Mouse (Mus musculus) adrenal gland, postnatal 14 days (tissue): ENCODE measurements around the gene Gm45062. TPM values are rescaled to one million over a fixed set of nuclear protein-coding genes. Genes with fewer than 3 reads are reported as not detected.
A peak's percentile ranks its signal among the peaks of the same experiment; 100 is the strongest.

ENCODE experiments used
- DNase-seq: peaks from one replicate; pipeline ENCODE4 v3.0.0; 2021; ENCODE audit warnings: mixed read lengths
- total RNA-seq: library from RNA; stranded (reverse); gene quantifications from 2 replicates; pipeline ENCODE4 v1.2.3, GENCODE M21; 2021

Gene Gm45062
- total RNA-seq, 1 experiment from 2014 or later, result 2.0 TPM

DNA sequence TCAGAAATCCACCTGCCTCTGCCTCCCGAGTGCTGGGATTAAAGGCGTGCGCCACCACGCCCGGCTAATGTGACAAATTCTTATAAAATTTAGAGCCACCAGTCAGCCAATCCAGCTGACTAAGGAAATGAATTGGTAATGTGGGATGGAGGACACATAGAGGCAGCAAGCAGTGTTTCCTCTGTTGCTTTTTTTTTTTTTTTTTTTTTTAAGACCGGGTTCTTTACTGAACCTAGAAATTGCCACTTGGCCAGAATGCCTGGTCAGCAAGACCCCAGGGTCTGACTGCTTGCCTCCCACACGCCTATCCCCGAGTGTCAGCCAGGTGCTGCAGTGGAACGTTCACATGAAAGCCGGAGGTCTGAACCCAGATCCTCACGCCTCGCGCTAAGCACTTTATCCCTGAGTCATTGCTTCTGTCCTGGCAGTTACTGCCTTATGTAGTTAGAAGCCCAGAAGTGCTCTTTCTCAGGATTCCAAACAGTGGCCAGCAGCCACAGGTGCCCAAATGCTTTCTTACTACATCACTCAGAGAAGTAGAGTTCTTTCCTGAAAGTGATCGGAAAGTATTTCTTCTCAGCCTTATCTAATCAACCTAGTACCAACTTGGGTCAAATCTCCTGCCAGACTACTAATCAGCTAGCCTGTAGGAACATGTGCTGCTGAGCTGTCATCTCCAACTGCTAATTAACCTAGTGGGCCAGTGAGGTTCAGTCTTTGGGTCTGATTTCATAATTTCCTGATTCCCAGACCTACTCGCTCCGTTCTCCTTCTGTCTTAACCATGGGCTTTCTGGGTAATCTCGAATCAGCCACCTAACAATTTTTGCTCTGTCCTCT, 225.4 kb downstream of the Gm45062 start:
- DNase-seq, result no peak

DNA sequence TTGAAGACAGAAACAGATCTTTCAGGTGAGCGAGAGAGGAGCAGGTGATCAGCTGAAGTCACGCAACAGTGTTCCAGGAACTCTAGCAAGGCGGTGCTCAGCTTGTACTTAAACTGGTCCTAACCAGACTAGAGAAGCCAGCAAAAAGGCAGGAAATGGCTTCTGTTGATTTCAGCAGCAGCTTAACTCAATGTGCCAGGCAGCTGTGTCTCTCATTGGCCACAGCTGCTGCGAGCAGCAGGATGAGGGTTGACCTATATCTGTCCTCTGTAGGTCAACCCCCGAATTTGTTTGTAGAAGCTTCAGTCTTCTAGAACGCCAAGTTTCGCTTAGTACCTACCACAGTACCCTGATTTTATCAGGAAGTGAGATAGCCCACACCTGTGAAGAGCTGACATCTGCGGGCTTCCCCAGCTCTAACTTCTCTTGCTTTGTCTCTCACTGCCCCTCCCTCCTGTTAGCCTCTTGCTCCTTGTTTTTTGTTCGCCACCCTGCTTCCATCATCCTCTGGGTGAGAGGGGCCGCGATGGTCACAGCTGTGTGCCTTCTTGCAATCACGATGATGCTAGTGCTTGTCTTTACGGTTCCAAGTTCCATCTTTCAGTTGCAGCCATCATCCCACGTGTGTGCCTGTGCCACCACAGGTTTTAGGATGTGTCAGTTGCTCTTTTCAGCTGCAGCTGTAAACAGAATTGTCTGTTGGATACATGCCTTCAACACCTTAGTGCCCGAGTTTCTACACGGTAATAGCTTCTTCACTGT, 226.3 kb downstream of the Gm45062 start:
- DNase-seq, result no peak

DNA sequence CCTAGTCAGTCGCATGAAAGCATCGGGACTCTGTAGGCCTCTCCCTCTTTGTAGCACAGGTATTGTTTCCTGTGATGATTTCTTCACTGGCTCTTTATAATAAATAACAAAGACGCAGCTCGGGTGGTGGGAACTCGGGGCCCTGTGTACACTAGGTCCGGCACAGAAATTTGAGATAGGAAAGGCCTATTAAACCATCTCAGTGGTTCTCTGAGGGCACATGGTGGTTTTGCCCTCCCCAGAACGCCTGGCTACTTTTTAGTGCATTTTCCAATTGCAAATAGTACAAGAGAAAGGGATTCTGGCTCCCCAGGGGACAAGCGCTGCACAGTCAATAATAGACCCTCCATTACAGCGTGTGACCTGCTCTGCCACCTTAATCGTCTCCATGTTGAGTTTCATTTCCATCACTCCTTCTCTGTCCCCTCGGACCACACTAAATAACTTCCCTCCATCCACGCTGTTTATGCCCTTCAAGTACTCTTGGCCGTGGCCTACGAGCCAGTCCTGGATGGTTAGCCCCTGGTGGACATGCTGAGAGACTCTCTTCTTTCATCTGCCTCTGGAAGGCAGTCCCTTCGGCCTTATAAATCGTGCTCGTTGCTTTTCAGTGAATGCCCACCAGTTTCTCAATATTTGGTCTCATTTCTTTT, 227.3 kb downstream of the Gm45062 start:
- no peak for DNase-seq

DNA sequence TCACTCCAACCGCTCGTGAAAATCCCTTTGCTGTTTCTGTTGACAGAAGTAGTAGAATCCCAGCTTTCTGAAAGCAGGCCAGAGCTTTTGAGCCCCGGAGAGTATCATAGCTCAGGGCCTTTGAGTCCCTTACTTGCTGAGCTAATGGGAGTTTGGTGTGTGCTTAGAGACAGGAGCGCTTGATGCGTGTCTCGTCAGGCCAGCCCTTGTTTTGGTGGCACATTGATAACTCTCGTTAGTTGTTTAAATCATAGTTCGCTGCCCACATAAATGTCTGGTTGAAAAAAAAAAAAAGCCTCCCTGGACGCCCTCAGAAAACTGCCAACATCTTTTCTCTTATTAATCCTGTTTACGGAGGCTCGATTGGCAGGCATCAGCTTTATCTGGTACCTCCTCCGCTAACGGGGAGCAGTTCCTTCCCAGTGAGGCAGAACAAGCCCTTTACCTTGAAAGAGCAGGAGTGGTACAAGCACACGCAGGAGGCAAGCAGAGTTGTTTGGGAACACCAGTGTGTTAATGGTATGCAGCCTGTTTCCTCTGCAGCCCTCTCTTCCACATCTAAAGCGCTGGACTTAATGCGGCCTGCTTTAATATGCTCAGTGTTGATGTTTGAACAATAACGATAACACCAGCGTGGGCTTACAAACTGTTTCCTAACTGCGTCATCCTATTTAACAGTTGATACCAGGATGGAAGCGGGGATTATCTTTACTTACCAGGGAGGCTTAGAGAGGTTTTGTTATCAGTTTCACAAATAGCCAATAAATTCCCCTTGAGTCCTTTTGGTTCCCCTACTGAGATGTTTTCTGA, 228.0 kb downstream of the Gm45062 start:
- DNase-seq, result no peak

DNA sequence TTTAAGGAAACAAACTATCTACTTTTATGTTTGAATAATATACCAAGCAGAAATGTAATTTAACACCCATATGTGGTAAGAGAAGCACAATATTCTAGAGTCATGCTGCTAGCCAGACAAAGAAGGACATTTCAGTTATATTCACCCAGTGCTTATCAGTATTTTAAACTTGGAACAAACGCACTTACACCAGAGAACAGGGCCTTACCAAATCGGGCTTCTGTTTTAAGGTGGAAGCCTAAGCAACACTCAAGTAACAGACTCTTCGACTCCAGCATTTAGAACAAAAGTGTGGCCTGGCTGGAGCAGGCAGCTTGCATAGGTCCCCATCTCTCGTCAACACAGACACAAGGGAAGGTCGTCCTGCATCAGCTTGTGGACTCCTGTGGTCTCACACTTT, 229.0 kb downstream of the Gm45062 start:
- DNase-seq, result no peak

DNA sequence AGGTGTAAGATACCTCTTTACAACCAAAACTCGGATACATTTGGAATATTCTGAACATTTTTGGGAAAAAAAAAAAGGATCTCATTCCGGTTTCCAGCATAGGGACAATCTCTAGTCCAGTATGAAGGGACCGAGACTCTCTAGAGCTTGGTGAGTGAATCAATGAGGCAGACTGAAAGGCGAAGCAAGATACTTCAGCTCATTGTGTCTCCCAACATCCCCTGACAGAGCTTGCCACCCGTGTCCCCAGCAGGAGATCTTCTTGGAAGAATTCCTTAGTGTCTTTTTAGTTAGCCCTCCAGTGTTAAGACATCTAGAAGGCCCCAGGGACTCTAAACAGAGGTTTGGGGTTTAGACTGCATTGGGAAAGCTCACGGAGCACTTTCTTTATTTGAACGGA, 230.0 kb downstream of the Gm45062 start:
- DNase-seq, result no peak

DNA sequence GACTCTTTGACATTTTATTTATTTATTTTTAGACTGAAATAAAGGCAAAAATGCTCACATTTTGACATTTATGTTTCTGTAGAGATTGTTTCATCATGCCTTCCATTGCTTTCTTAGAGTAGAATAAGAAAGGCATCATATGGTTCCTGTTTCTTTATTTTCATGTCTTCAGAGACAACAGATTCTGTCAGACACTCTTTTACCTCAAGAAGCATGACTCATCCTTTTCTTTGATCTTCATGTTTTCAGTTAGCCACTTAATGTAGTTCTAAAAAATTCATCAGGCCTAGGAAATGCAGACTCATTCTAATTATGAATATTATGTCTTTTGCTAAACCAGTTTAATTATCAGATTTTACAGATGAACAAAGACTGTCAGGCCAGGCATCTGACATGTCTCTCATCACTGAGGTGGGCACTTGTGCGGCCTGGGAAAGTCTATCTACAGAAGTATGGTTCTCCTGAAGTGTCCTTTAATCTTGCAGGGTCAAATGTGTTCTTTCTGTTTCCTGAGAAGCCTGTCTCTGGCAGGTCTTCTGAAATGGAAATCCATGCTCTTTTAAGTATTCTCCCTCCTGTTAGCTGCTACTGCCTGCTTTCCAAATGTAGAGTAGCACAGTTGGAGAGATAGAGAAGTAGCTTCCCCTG, 230.8 kb downstream of the Gm45062 start:
- no peak for DNase-seq

DNA sequence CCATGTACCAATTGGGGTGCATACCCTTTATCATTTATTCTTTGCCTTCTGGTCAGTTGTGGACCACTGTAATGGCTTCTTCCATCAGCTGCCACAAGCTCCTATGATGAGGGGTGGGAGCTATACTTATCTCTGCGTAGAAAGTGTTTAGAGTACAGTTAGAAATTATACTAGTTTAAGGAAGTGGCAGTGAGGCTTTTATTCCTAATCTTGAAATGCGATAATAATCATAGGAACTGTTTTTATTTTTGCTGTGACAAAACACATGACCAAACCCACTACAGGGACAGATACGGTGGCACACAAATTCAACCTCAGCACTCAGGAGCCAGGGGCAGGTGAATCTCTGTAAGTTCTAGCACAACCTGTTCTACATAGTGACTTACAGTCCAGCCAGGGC, 233.0 kb downstream of the Gm45062 start:
- no peak for DNase-seq

DNA sequence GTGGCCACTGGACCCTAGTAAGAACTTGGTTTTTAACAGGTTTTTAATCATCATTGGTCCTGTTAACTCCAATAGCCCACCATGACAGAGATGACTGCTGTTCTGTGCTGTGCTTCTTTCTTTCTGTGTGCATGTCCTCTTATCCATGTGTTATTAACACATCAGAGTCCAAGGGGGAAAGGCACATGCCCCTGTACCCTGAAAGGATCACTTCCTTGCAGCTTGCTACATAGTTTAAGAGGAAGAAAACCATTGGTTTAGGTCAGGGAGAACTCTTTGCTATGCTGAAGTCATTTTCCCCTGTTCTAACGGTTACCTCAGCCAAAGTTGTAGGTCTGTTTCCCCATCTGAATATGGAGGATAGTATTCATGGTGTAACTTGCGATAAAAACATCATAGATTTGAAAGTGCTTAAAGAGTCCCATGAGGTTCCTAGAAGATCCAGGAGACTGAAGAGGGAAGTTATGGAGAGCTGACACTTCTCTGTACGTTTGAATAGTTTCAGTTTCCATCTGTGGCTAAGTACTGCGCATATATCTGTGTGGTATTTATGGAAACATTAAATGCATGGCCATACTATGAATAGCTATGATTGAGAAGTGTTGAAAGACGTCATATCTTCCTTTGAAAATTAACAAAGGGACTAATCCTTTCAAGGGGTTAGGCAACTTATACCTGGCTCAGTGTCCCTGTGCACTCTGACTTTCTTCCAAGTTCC, 236.0 kb downstream of the Gm45062 start:
- DNase-seq, result no peak

DNA sequence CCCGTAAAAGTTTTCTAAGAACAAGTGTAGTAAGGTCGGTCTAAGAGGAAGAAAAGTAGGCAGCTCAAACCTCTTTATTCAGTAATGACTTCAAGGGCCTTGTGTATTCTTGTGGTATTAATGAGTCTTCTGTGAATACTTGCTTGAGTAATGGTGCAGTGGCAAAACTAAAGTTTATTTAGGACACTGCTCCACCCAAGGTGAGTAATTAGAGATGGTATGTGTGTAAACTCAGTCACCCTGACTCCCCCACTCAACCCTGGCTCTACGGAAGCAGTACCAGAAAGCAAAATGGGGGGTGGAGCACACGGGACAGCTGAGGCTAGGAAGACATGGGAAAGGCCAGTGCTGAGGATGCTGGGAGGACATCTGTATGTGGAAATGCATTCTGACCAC, 236.6 kb downstream of the Gm45062 start:
- DNase-seq, result no peak

DNA sequence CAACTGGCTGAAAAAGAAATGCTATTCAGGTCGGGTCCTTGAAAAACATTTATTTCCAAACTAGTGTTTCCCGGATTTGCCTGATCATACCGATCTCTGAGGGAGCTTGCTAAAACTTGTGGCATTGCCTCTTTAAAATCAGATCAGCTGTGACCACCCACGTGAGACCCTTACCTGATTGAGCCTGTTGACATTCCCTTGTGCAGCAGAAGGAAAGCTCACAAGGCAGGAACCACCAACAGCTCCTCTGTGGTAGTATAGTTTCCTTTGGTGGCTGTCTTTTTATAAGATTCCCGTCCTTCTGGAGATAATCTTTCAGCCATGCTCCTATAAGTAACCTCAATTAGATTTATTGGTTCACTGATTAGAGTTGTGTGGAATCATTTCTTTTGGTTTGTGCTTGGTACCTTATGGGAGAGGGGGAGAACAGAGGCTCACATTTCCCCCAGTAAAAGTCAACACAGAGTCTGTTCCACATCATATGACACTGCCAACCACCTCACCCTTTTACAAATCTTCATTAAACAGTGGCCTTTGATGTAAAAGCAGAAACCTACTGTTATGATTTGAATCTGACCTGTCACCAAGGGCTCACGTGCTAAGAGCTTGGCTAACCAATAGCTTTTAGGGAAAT, 238.1 kb downstream of the Gm45062 start:
- DNase-seq, result no peak

DNA sequence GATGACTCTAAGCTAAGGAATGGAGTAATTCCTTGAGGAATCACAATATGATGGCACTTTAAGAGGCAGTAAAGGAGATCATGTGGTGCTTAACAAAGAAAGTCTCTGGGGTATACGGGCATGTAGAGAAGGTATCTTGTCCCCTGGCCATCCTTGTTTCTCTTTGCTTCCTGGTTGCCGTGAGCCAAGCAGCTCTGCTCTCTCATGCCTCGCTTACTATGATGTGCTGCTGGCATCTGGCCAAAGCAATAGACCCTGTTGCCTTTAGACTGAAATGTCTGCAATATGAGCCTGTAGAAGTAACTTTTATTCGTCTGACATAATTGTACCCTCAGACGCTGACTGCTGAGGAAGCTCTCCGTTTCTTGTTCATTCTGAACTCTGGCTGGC, 238.6 kb downstream of the Gm45062 start:
- no peak for DNase-seq

DNA sequence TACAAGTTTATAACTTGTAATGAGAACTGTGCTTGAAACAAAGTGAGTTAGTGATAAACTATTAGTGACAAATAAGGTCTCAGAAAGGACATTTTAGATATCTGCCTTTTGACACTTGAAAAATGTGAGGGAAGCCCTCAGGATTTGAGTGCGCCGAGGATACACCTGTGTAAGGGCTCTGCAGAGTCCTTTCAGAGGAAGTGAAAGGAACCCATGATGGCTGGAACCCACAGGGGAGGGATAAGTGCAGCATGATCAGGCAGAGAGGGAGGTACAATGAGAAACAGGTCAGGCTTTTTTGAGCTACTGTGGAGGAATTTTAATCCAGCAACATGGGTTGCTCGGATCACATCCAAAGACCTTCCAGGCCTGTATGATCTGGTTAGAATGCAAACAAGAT, 239.7 kb downstream of the Gm45062 start:
- DNase-seq, result no peak

DNA sequence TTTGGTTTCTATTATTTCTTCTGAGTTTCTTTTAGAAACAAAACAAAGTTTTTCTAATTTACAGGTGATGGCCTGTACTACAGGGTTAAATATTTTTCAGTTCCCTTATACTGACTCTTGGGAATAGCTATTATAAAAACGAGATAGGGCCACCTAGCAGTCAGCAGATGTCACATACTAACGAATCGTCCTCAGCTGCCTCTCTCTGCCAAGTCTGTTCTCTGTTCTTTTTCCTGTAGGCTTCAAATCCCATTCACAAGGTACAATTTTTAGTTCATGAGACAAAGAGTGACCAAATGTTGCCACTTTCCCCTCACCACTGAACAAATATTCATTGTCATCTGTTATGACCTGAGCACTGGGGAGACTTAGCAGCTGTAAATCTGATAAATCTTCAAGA, 244.7 kb downstream of the Gm45062 start:
- DNase-seq, result no peak

DNA sequence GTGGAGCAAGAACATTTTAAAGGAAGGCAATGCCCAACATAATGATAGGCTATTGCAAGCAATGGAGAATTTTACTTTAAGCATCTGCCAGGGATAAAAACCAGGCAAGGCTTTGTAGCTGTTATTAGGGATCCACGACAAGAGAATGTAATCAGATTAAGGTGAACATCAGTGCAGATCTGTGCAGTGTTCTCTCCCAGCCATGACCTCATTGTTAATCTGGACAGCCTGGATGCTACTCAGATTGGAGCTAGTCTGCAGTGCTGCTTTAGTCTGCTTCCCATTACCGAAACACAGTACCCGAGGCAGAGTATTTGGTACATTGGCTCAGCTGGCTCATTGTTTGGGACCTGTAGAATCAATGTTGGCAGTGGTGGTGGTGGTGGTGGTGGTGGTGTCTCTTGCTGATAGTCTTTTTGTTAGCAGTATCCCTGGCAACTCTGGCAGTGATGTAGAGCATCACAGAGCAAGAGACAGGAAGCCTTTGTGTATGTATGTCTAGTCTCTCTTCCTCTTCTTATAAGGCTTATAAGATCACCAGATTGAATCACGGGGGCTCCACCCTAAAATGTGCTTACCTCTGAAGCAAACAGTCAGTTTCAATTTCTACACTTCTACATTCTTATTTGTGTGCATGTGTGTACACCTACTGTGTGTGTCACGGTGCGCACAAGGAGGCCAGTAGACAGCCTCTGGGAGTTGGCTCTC, 245.4 kb downstream of the Gm45062 start:
- no peak for DNase-seq

DNA sequence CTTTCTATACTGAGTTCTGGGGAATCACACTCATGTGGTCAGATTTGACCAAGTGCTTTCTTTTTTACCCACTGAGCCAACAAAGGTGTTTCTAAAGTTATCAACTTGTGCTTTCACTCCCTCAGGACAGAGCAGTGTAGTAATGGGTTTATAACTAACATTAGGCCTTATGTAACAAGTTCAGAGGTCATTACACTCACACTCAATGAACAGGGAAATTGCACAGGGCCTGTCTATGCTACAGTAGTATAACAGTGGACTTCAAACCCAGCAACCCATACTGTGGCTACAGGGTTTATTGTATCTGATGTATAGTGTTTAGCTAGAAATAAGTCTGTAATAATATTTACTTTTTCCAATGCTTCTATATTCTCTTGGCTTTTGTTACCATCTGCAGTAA, 247.4 kb downstream of the Gm45062 start:
- no peak for DNase-seq

DNA sequence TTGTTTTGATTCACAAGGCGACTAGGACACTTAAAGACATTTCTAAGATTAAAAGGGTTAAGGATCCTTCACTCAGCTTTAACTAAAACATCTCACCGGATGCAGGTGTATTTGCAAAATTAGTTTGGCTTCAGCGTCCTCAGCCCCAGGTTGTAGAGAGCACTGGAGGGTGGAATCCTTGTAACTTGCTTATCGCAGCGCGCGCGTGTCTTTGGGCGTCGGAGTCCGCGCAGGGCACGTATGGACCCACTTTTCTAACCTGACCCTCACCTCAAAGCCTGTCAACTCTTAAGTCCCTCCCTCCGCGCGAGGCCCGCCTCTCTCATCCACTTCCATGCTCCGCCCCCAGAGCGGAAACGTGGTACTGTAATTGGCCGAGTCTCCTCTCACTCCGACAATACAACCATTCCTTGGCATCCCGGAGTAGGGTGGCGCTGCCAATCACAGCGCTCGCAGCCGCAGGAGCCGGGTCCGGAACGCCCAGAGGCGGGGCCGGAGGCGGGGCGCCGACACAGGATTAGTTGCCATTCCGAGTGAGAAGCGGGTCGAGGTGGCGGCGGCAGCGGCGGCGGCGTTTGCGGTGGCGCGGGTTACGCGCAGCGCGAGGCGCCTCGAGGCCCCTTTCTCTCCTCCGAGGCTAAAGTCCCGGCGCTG, 249.8 kb downstream of the Gm45062 start:
- DNase-seq, result peak; percentile 99

DNA sequence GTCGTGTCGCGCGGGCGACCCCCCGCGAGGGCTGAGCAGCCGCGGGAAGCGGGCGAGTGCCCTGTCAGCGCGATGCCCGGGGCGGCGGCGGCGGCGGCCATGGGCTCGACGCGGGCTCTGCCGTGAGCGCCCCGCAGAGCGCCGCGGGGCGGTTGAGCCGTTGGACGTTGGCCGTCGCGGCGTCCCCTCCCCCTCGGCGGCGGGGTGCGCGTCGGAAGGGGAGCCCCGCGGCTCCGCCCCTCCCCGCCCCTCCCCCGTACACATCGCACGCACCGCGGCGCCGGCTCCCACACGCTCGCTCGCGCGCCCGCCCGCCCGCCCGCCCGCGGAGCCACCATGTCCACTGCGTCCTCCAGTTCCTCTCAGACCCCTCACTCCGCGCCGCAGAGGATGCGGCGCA, 250.3 kb downstream of the Gm45062 start, which contains the start of gene Glcci1:
TSS of gene Glcci1 (plus strand) at position 50 of the 400 bp plus-strand sequence.
- DNase-seq, result peak; percentile 88
